Mouse (Mus musculus) Muller cell, postnatal 12 days (primary cell): ENCODE data around the gene Trpm3.

Experiments
- DNase-seq: peaks from one replicate; pipeline ENCODE4 v3.0.0-alpha.2; 2015; ENCODE audit errors: inconsistent ontology term

Trpm3 gene

GRCm38 (mm10) chr19:22635635-22636034 is 496.8 kb downstream of the Trpm3 start:
- peak; percentile 9 for DNase-seq

GRCm38 (mm10) chr19:22637786-22638185 is 498.9 kb downstream of the Trpm3 start:
- DNase-seq, result peak; percentile 59

GRCm38 (mm10) chr19:22638394-22638954 is 499.6 kb downstream of the Trpm3 start:
- no peak for DNase-seq

GRCm38 (mm10) chr19:22642124-22642523 is 503.3 kb downstream of the Trpm3 start:
- peak; percentile 89 for DNase-seq

GRCm38 (mm10) chr19:22656466-22657215 is 517.8 kb downstream of the Trpm3 start:
- DNase-seq, result peak; percentile 97

- no peak for DNase-seq
These were observed 518.4 kb downstream of the Trpm3 start for GRCm38 (mm10) chr19:22657251-22657650.

GRCm38 (mm10) chr19:22665401-22665800 is 526.6 kb downstream of the Trpm3 start:
- DNase-seq, result peak; percentile 71

- peak; percentile 96 for DNase-seq
These were observed 531.4 kb downstream of the Trpm3 start for GRCm38 (mm10) chr19:22670222-22670621.

- DNase-seq, result peak; percentile 53
These were observed 534.0 kb downstream of the Trpm3 start for GRCm38 (mm10) chr19:22672892-22673291.

GRCm38 (mm10) chr19:22676206-22676605 is 537.4 kb downstream of the Trpm3 start:
- peak; percentile 72 for DNase-seq

GRCm38 (mm10) chr19:22682238-22682637 is 543.4 kb downstream of the Trpm3 start:
- no peak for DNase-seq

GRCm38 (mm10) chr19:22691995-22692394 is 553.1 kb downstream of the Trpm3 start:
- DNase-seq, result peak; percentile 64

- peak; percentile 86 for DNase-seq
These were observed 553.7 kb downstream of the Trpm3 start for GRCm38 (mm10) chr19:22692553-22692952.

GRCm38 (mm10) chr19:22692956-22693355 is 554.1 kb downstream of the Trpm3 start:
- no peak for DNase-seq

- peak; percentile 68 for DNase-seq
These were observed 556.6 kb downstream of the Trpm3 start for GRCm38 (mm10) chr19:22695423-22695822.

- peak; percentile 57 for DNase-seq
These were observed 559.9 kb downstream of the Trpm3 start for GRCm38 (mm10) chr19:22698737-22699136.

- DNase-seq, result peak; percentile 67
These were observed 562.2 kb downstream of the Trpm3 start for GRCm38 (mm10) chr19:22700871-22701651.

GRCm38 (mm10) chr19:22703876-22704275 is 565.0 kb downstream of the Trpm3 start:
- DNase-seq, result peak; percentile 81

- DNase-seq, result no peak
These were observed 566.6 kb downstream of the Trpm3 start for GRCm38 (mm10) chr19:22705414-22705813.

- DNase-seq, result peak; percentile 82
These were observed 580.2 kb downstream of the Trpm3 start for GRCm38 (mm10) chr19:22719027-22719426.

- DNase-seq, result no peak
These were observed 591.0 kb downstream of the Trpm3 start for GRCm38 (mm10) chr19:22729846-22730245.

GRCm38 (mm10) chr19:22730971-22731370 is 592.1 kb downstream of the Trpm3 start:
- no peak for DNase-seq
